Mouse (Mus musculus): ENCODE results near the gene Fam222a. TPM values are rescaled to one million over a fixed set of nuclear protein-coding genes. Genes with fewer than 3 reads are reported as not detected.

The Fam222a gene
- polyA plus RNA-seq, 1 experiment from 2014 or later = 5.6 TPM

DNA sequence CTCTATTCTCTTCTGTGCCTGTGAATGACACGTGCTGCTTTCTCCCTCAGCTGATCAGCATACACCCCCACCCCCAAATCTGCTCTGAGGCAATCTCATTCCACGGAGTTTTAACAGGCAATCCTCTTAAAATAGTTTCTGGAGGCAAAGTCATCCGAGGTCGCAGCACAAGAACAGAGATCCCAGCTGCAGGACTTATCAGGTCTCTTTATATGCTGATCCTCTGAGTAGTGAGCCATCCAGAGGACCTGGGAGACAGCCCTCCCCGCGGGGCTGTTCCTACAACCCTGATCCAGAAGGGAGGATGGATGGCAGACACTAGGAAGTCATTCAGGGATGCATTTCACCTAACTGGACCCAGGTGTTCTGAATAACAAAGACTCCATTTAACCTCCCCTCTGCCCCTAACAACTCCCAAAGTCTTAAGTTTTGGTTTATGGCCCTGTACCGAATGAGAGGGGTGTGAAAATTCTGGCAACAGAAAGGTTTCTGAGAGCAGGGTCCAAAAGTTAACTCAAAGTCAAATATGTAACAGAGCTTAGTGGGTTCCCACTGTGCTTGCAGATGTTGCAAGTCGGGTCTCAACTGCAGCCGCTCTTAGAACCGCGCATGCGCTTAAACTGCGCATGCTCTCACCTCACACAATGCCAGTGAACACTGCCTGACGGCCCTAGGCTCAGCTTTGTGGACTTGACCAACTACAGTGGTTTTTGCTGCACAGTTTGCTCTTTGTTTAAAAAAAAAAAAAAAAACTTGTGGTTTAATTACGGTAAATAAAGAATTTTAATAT lies 26.0 kb upstream of the Fam222a start:
- ATAC-seq (ENCODE audit: low FRiP score, low TSS enrichment) = no peak
- WGBS = 38% methylated on average over 15 of the region's 15 CpGs
- no peak overlapping the region for H3K27ac ChIP-seq (ENCODE audit: low read depth, low read length)

GRCm38 (mm10) chr5:114543656-114544055 lies 24.2 kb upstream of the Fam222a start:
- Histone ChIP-seq H3K36me3 (ENCODE audit: control insufficient read depth, insufficient read depth, low read length) (no peaks in the 10 kb centered on the region), H3K4me3 (ENCODE audit: low read length) (no peak overlapping the region), H3K4me2 (replicated peaks; ENCODE audit: low read depth, low read length) (no peak overlapping the region), H3K27ac (ENCODE audit: low read depth, low read length) (no peak overlapping the region), H3K9ac (ENCODE audit: low read depth, low read length) (no peak overlapping the region), H3K27me3 (ENCODE audit: control insufficient read depth, insufficient read depth, low read length) (peaks cover 4% of the 10 kb centered on the region; the same call in 1 of the 2 replicates), H3K4me1 (ENCODE audit: control insufficient read depth, insufficient read depth, low read length) (no peaks in the 10 kb centered on the region), H3K9me3 (ENCODE audit: control insufficient read depth, low read length) (no peaks in the 10 kb centered on the region)
- WGBS = 93% methylated on average over 6 of the region's 6 CpGs
- no peak for ATAC-seq (ENCODE audit: low FRiP score, low TSS enrichment)

More for the DNA sequence above, 26.0 kb upstream of the Fam222a start:
- Histone ChIP-seq H3K4me2 (replicated peaks; ENCODE audit: low read depth, low read length) (no peak overlapping the region), H3K9me3 (ENCODE audit: control insufficient read depth, low read length) (no peaks in the 10 kb centered on the region), H3K27me3 (ENCODE audit: control insufficient read depth, insufficient read depth, low read length) (peaks cover 10% of the 10 kb centered on the region), H3K36me3 (ENCODE audit: control insufficient read depth, insufficient read depth, low read length) (no peaks in the 10 kb centered on the region), H3K4me3 (ENCODE audit: low read length) (no peak overlapping the region), H3K4me1 (ENCODE audit: control insufficient read depth, insufficient read depth, low read length) (no peaks in the 10 kb centered on the region), H3K9ac (ENCODE audit: low read depth, low read length) (no peak overlapping the region)

DNA sequence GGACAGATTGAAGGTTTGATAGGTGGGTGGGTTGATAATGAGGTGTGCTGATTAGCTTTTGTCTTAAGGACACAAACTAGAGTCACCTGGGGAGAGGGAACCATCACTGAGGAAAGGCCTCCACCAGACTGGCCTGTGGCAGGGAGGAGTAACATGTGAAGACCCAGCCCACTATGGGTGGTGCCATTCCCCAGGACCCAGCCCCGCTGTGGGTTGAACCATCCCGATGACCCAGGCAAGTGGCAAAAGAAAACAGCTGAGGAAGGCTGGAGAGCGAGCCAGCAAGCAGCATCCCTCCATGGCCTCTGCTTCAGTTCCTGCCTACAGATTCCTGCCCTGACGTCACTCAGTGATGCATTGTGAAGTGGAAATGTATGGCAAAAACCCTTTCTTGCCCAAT lies 23.6 kb upstream of the Fam222a start:
- H3K9ac ChIP-seq (ENCODE audit: low read depth, low read length) = no peak overlapping the region
- H3K4me2 ChIP-seq (replicated peaks; ENCODE audit: low read depth, low read length) = no peak overlapping the region
- no peak overlapping the region for H3K4me3 ChIP-seq (ENCODE audit: low read length)
- no peaks in the 10 kb centered on the region for H3K36me3 ChIP-seq (ENCODE audit: control insufficient read depth, insufficient read depth, low read length)
- no peak for ATAC-seq (ENCODE audit: low FRiP score, low TSS enrichment)
- peaks cover 4% of the 10 kb centered on the region; the same call in 1 of the 2 replicates for H3K27me3 ChIP-seq (ENCODE audit: control insufficient read depth, insufficient read depth, low read length)
- H3K4me1 ChIP-seq (ENCODE audit: control insufficient read depth, insufficient read depth, low read length) = no peaks in the 10 kb centered on the region
- no peaks in the 10 kb centered on the region for H3K9me3 ChIP-seq (ENCODE audit: control insufficient read depth, low read length)
- WGBS = 86% methylated on average over 4 of the region's 4 CpGs
- H3K27ac ChIP-seq (ENCODE audit: low read depth, low read length) = no peak overlapping the region

- 63% methylated on average over 9 of the region's 9 CpGs for WGBS
- no peak overlapping the region for H3K27ac ChIP-seq (ENCODE audit: low read depth, low read length)
- ATAC-seq (ENCODE audit: low FRiP score, low TSS enrichment) = no peak
Measured at GRCm38 (mm10) chr5:114545076-114545475, 22.7 kb upstream of the Fam222a start.

DNA sequence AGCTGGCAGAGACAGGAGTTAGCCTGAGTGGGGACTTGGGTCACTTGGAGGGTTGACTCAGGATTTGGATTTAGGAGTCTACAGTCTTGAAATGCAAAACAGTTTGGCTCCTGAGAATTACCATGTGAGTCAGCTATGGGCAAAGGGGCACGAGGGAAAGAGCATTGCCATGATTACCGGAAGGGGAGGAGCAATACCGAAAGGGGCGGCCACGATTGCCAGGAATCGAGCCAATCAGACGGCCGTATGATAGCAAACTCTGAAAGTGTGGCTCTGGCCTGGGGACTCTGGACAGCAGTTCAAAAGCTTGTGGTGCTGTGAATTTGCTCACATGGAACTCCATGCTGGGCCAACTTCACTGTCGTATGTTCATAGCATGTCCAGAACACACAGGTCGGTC lies 18.8 kb upstream of the Fam222a start:
- Histone ChIP-seq H3K4me3 (ENCODE audit: low read length) (no peak overlapping the region), H3K4me1 (ENCODE audit: control insufficient read depth, insufficient read depth, low read length) (peaks cover 18% of the 10 kb centered on the region), H3K9ac (ENCODE audit: low read depth, low read length) (no peak overlapping the region), H3K36me3 (ENCODE audit: control insufficient read depth, insufficient read depth, low read length) (no peaks in the 10 kb centered on the region), H3K27ac (ENCODE audit: low read depth, low read length) (no peak overlapping the region), H3K4me2 (replicated peaks; ENCODE audit: low read depth, low read length) (no peak overlapping the region), H3K9me3 (ENCODE audit: control insufficient read depth, low read length) (no peaks in the 10 kb centered on the region), H3K27me3 (ENCODE audit: control insufficient read depth, insufficient read depth, low read length) (no peaks in the 10 kb centered on the region)
- WGBS = 94% methylated on average over 10 of the region's 10 CpGs
- ATAC-seq (ENCODE audit: low FRiP score, low TSS enrichment) = no peak

More at GRCm38 (mm10) chr5:114545076-114545475, 22.7 kb upstream of the Fam222a start:
- Histone ChIP-seq H3K4me1 (ENCODE audit: control insufficient read depth, insufficient read depth, low read length) (no peaks in the 10 kb centered on the region), H3K4me3 (ENCODE audit: low read length) (no peak overlapping the region), H3K36me3 (ENCODE audit: control insufficient read depth, insufficient read depth, low read length) (no peaks in the 10 kb centered on the region), H3K27me3 (ENCODE audit: control insufficient read depth, insufficient read depth, low read length) (peaks cover 4% of the 10 kb centered on the region; the same call in 1 of the 2 replicates), H3K4me2 (replicated peaks; ENCODE audit: low read depth, low read length) (no peak overlapping the region), H3K9ac (ENCODE audit: low read depth, low read length) (no peak overlapping the region), H3K9me3 (ENCODE audit: control insufficient read depth, low read length) (no peaks in the 10 kb centered on the region)

GRCm38 (mm10) chr5:114549770-114550169 lies 18.0 kb upstream of the Fam222a start:
- Histone ChIP-seq H3K9ac (ENCODE audit: low read depth, low read length) (no peak overlapping the region), H3K27me3 (ENCODE audit: control insufficient read depth, insufficient read depth, low read length) (no peaks in the 10 kb centered on the region), H3K4me2 (replicated peaks; ENCODE audit: low read depth, low read length) (no peak overlapping the region), H3K4me3 (ENCODE audit: low read length) (no peak overlapping the region), H3K9me3 (ENCODE audit: control insufficient read depth, low read length) (no peaks in the 10 kb centered on the region), H3K36me3 (ENCODE audit: control insufficient read depth, insufficient read depth, low read length) (no peaks in the 10 kb centered on the region), H3K4me1 (ENCODE audit: control insufficient read depth, insufficient read depth, low read length) (peaks cover 20% of the 10 kb centered on the region), H3K27ac (ENCODE audit: low read depth, low read length) (no peak overlapping the region)
- ATAC-seq (ENCODE audit: low FRiP score, low TSS enrichment) = no peak
- WGBS = 42% methylated on average over 2 of the region's 3 CpGs

GRCm38 (mm10) chr5:114550431-114550830 lies 17.4 kb upstream of the Fam222a start:
- H3K4me1 ChIP-seq (ENCODE audit: control insufficient read depth, insufficient read depth, low read length) = peaks cover 20% of the 10 kb centered on the region
- no peak overlapping the region for H3K9ac ChIP-seq (ENCODE audit: low read depth, low read length)
- WGBS = 37% methylated on average over 7 of the region's 7 CpGs
- no peaks in the 10 kb centered on the region for H3K9me3 ChIP-seq (ENCODE audit: control insufficient read depth, low read length)
- H3K27ac ChIP-seq (ENCODE audit: low read depth, low read length) = peak overlapping the region; percentile 65; the same call in 1 of the 2 replicates
- no peak overlapping the region for H3K4me2 ChIP-seq (replicated peaks; ENCODE audit: low read depth, low read length)
- no peak overlapping the region for H3K4me3 ChIP-seq (ENCODE audit: low read length)
- no peaks in the 10 kb centered on the region for H3K36me3 ChIP-seq (ENCODE audit: control insufficient read depth, insufficient read depth, low read length)
- no peak for ATAC-seq (ENCODE audit: low FRiP score, low TSS enrichment)
- H3K27me3 ChIP-seq (ENCODE audit: control insufficient read depth, insufficient read depth, low read length) = no peaks in the 10 kb centered on the region

- peak; percentile 16; the same call in 1 of the 2 replicates for ATAC-seq (ENCODE audit: low FRiP score, low TSS enrichment)
- H3K27ac ChIP-seq (ENCODE audit: low read depth, low read length) = peak overlapping the region; percentile 65; the same call in 1 of the 2 replicates
Measured at GRCm38 (mm10) chr5:114550886-114551492, 16.8 kb upstream of the Fam222a start.

More at GRCm38 (mm10) chr5:114550886-114551492, 16.8 kb upstream of the Fam222a start:
- H3K9ac ChIP-seq (ENCODE audit: low read depth, low read length) = no peak overlapping the region
- H3K4me1 ChIP-seq (ENCODE audit: control insufficient read depth, insufficient read depth, low read length) = peaks cover 20% of the 10 kb centered on the region
- no peak overlapping the region for H3K4me2 ChIP-seq (replicated peaks; ENCODE audit: low read depth, low read length)
- no peaks in the 10 kb centered on the region for H3K9me3 ChIP-seq (ENCODE audit: control insufficient read depth, low read length)
- no peak overlapping the region for H3K4me3 ChIP-seq (ENCODE audit: low read length)
- H3K36me3 ChIP-seq (ENCODE audit: control insufficient read depth, insufficient read depth, low read length) = no peaks in the 10 kb centered on the region
- 6% methylated on average over 6 of the region's 6 CpGs for WGBS
- no peaks in the 10 kb centered on the region for H3K27me3 ChIP-seq (ENCODE audit: control insufficient read depth, insufficient read depth, low read length)
